Mouse (Mus musculus): ENCODE data around the gene Prss44.

- TF ChIP-seq POLR2A (IDR thresholded peaks at IDR 0.05; ENCODE audit: low read depth, low read length), result no peak
- no peak for TF ChIP-seq CTCF (IDR thresholded peaks at IDR 0.05; ENCODE audit: borderline replicate concordance, insufficient read depth, low read length)
Observed at GRCm38 (mm10) chr9:110826390-110826789, 12.6 kb downstream of the Prss44 start, which contains the start of gene Prss43.

Data from embryonic fibroblast, embryonic 13.5 days (primary cell).